Mouse (Mus musculus) ovary, postnatal 36 days (tissue): Measurements from ENCODE around the gene Arhgef26.

Source experiments
- DNase-seq: peaks from one replicate; pipeline ENCODE4 v3.0.0; 2022; ENCODE audit warnings: low spot score, mixed read lengths

Gene Arhgef26

DNA sequence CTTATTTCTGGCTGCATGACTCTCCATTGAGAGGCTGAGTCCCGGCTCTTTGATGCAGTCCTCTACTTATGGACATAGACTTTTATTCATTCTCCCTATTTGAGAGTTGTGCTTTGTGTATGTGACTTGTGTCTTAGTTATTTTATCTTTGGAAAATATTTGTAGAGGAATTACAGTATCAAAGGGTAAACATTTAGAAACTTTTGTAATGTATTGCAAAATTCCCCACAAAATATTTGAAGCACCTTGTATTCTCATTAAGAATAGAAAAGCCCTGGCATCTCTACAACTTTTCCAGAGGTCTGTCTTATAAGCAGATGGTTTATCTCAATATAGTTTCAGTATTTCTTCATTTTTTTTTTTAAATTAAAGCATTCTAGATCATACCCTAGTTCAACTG is 44.7 kb downstream of the Arhgef26 start:
- DNase-seq: no peak

DNA sequence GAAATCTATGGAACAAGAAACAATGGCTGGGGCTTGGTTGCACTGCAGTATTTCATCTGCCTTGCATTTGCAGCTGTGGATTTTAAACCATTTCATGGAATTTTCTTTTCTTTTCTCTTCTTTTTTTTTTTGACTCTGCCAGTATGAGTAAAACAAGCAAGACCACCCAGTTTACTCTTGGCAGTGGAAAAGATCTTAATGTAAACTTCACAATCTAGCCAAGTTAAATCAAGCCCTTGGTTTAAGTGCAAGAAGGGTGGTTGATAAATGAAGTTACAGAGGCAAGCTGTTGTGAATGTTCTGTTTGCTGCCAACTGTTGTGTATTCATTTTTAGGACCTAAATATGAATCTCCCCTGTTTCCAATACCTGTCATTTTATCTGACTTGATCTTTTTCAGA is 54.5 kb downstream of the Arhgef26 start:
- DNase-seq: no peak

GRCm38 (mm10) chr3:62394284-62394683 is 56.1 kb downstream of the Arhgef26 start:
- DNase-seq: no peak

DNA sequence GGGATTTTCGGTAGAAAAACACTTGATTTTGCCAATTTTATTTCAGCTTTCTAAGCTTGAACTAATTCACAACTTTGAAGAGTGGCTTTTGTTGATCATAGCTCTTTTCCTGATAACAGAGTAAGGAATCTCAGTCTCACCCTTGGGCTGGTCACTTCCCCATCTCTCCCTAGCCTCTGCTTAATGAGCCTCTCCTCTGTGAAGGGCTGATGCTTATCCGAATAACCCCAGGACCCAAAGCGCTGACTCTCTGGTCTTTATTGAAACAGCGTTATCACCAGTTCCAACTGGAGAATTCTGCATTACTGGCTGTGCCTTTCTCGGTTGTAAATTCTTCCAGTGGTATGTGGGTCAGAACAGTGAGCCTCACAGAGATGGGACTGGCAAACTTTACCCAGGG is 57.2 kb downstream of the Arhgef26 start:
- no peak for DNase-seq

DNA sequence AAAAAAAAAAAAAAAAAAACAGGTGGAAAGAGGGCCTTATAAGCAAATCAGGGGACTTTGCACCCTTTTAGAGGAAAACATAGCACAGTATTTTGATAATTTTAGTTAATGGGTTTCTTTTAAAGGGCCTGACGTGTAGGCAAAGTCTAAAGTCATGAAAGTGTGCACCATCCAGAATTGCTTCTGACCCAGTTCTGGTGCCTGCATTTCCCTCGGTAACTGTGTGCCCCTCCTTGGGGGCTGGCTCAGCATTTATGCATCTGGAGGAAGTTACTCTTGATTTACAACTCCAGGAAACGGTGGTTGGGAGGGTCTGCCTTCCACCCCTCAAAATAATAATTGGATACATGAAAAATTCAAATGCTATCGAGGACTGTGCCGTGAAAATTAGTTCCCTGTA is 58.0 kb downstream of the Arhgef26 start:
- no peak for DNase-seq

DNA sequence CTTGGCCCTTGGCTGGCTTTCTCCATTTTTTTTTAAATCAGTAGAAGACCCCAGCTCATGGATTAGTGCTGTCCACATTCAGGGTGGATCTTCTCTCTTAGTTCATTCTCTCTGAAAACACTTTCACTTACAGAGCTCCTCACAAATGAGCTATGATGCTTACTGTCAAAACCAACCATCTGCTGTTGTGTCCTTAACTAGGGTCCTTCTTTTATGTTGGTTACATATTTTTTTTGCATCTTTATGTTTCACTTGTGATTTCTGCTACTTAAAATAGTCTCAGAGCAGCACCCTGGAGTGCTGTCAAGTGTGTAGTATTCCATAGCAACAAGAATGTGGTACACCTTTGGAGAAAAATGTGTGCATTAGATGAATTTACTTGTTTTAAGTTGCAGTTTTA is 60.0 kb downstream of the Arhgef26 start:
- no peak for DNase-seq

- no peak for DNase-seq
Observed at GRCm38 (mm10) chr3:62399826-62400746, 61.9 kb downstream of the Arhgef26 start.

- no peak for DNase-seq
Observed at GRCm38 (mm10) chr3:62402466-62402865, 64.3 kb downstream of the Arhgef26 start.

GRCm38 (mm10) chr3:62404477-62405246 is 66.5 kb downstream of the Arhgef26 start:
- DNase-seq: no peak

- no peak for DNase-seq
Observed at GRCm38 (mm10) chr3:62409555-62410182, 71.5 kb downstream of the Arhgef26 start.

- no peak for DNase-seq
Observed at GRCm38 (mm10) chr3:62410491-62410890, 72.3 kb downstream of the Arhgef26 start.

DNA sequence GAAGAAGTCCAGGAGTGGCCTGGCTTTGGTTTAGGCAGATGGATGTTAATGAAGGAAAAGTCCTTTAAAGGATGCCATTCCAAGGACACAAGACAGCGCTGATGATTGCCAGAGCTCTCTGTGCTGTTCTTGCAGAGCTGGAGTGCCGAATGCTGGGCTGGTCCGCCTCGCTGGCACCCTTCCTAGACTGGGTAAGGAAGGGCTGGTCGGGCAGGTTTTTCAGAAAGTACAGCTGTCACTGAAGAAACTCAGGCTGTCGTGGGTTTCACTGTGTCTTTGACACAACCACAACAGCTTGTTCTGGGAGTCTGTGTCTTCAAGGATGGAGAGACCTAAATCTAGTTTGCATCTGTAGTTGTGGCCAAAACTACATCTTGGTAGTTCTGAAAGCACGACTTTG is 74.6 kb downstream of the Arhgef26 start:
- DNase-seq: peak; percentile 14

DNA sequence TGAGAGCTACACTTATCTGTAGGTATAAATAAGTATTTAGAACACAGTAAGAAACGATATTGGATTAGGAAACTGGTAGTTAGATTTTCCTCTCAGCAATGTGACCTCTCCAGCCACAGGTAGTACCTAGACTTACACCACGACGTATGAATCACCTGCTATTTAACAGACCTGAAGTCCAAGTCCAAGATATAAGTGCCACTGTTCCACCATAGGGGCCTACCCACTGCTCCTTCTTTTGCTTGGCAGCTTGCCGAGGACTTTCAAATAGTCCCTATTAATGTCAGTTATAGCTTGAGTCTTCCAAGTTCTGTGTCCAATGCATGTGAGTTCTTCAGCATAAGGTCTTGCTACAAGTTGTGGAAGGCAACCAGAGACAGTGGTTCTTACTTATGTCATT is 76.8 kb downstream of the Arhgef26 start:
- DNase-seq: no peak

DNA sequence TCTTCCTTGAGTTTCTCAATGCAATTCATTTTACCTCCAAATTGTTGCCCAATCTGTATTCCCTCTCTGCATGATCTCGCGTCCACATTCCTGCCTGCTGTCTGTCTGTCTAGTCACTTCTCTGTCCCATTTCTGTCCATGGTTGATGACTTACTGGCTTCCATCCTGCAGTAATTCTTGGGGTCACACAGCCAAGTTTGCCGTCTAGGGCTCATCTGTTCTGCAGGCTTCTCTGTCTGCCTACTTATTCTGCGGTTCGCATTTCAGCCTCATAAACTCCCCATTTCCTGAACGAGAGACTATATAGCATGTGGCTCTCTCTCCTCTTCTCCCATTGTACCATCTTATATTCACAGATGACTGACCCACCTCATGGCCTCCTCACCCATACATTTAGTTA is 79.3 kb downstream of the Arhgef26 start:
- no peak for DNase-seq

- DNase-seq: no peak
Observed at GRCm38 (mm10) chr3:62418387-62419138, 80.4 kb downstream of the Arhgef26 start.

DNA sequence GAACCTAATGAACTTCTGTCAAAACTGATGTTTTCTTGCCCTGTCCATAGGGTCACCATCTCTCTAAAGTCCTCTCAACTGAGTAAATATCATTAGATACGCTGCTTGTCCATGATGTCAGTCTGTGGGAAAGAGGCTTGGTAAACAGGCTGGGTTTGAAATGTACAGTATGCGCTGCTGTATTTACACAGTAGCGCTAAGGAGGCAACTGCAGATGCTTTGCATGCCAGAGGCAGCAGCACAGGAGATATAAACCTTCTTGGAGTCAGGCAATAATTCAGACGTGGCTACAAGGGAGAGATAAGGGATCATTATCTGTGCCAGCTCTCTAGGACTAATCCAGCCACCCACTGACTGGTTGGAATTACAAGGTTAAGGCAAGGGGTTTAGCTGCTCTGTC is 95.5 kb downstream of the Arhgef26 start:
- no peak for DNase-seq

GRCm38 (mm10) chr3:62435923-62436322 is 97.8 kb downstream of the Arhgef26 start:
- DNase-seq: no peak

DNA sequence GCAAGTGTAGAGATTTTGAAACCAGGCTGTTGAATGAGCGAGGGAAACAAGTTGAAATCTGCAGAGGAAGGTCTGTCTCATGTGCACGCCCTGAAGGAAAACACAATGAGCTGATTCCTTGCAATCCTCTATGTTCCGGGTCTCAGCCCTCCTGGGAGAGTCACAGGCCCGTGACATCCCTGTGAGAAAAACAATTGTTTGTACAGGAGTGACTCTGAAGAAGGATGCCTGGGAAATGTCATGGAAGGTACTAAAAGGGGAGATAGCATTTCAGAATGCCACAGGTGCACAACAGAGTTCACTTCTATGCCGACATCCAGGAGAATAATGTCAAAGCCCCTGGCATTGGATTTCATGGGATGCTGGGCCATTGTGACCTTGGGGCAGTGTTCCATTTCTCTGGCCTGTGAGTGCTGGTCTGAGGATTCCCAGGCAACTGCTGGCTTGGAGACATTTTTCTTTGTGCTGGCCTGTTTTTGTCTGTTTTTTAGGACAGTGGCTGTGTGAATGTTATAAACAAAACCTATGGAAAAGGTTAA is 102.4 kb downstream of the Arhgef26 start:
- DNase-seq: no peak

DNA sequence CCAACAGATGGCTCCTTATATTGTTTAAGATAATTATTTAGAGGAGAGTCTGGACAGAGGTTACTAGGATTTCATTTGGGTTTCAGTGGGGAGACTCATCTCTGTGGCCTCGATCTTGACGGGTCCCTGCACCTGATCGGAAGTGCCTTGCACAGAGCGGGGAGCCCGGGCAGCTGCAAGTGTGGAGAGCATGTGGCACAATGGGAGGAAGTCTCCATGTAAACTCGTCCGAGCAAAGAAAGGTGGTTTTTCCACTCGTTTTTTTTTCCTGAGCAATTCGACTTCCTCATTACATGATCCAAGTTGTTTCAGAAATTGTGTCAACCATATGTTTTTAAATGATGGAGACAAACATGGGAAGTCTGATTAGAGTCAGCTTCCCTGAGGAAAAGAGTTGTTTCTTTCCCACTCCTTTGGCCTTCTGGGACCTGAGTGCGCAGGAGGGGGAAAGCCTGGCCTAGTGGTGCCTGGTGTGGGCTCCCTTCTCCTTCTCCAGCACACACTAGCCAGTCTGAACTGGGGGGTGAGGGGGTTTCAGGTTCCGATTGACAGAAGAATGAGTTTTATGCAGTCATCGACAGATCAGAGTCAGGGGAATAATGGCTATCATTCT is 105.5 kb downstream of the Arhgef26 start:
- DNase-seq: no peak

- DNase-seq: no peak
Observed at GRCm38 (mm10) chr3:62446271-62446670, 108.1 kb downstream of the Arhgef26 start.

- DNase-seq: no peak
Observed at GRCm38 (mm10) chr3:62447151-62447550, 109.0 kb downstream of the Arhgef26 start.
